Mouse (Mus musculus) hindbrain, embryonic 14.5 days (tissue): ENCODE results near the gene Lhfp. TPM values are rescaled to one million over a fixed set of nuclear protein-coding genes. Genes with fewer than 3 reads are reported as not detected.

Experiments
- ATAC-seq: fragments of 200-750 bp; cut with Nextera tagmentation; 2 replicates; pipeline ENCODE4 v1.8.0; 2017; ENCODE audit warnings: moderate number of reproducible peaks, mild to moderate bottlenecking, moderate TSS enrichment, moderate library complexity; ENCODE audit not compliant: low FRiP score
- DNase-seq: peaks from one replicate; pipeline ENCODE4 v3.0.0-alpha.2; 2015; ENCODE audit warnings: low spot score
- H3K27ac ChIP-seq: fragments of 300-500 bp; sonication (generic); 2 replicates; pipeline ENCODE4 v1.5.1; 2014; ENCODE audit warnings: mild to moderate bottlenecking, moderate library complexity
- H3K27me3 ChIP-seq: fragments of 300-500 bp; sonication (generic); 2 replicates; pipeline ENCODE4 v1.6.1; 2014; ENCODE audit warnings: mild to moderate bottlenecking, low read length, mixed read lengths; ENCODE audit not compliant: control insufficient read depth, insufficient read depth
- H3K36me3 ChIP-seq: fragments of 300-500 bp; sonication (generic); replicated peaks from 2 replicates; pipeline ENCODE4 v1.6.1; 2014; ENCODE audit not compliant: control insufficient read depth, insufficient read depth
- H3K4me1 ChIP-seq: fragments of 300-500 bp; sonication (generic); replicated peaks from 2 replicates; pipeline ENCODE4 v1.6.1; 2014; ENCODE audit warnings: antibody characterized with exemption, low read length, mixed read lengths; ENCODE audit not compliant: control insufficient read depth, insufficient read depth
- H3K4me2 ChIP-seq: fragments of 300-500 bp; sonication (generic); replicated peaks from 2 replicates; pipeline ENCODE4 v1.6.1; 2014; ENCODE audit warnings: mild to moderate bottlenecking, moderate library complexity
- H3K4me3 ChIP-seq: fragments of 300-500 bp; sonication (generic); replicated peaks from 2 replicates; pipeline ENCODE4 v1.5.1; 2014; ENCODE audit warnings: mild to moderate bottlenecking, low read length
- H3K9ac ChIP-seq: fragments of 300-500 bp; sonication (generic); 2 replicates; pipeline ENCODE4 v1.6.1; 2014
- H3K9me3 ChIP-seq: fragments of 300-500 bp; sonication (generic); 2 replicates; pipeline ENCODE4 v1.6.1; 2016; ENCODE audit warnings: low read length; ENCODE audit not compliant: control insufficient read depth
- WGBS: fragments of 180-500 bp; shearing (Covaris S2); extraction: QIAGEN DNeasy Blood & Tissue Kit; methylation state at CpG from one replicate; pipeline ENCODE4 v1.1.7; 2014; 5-methylcytosine and 5-hydroxymethylcytosine counted together
- polyA plus RNA-seq: library from polyadenylated mRNA; unstranded; fragments of >200 nt; fragmentation: Nextera tagmentation; extraction: Ambion mirVana; gene quantifications from 2 replicates; pipeline ENCODE4 v1.2.1, GENCODE M21; 2014

Gene Lhfp
- polyA plus RNA-seq, 1 experiment from 2014 or later: 48.3 TPM

- Histone ChIP-seq H3K9me3 (no peaks in the 10 kb centered on the region), H3K27me3 (no peaks in the 10 kb centered on the region), H3K4me1 (peaks cover 6% of the 10 kb centered on the region; the same call in 1 of the 2 replicates), H3K36me3 (no peaks in the 10 kb centered on the region), H3K4me2 (no peak overlapping the region), H3K27ac (no peak overlapping the region), H3K9ac (no peak overlapping the region), H3K4me3 (no peak overlapping the region)
- DNase-seq (no peak), ATAC-seq (no peak)
- 62% methylated on average over 8 of the region's 8 CpGs for WGBS
Observed at GRCm38 (mm10) chr3:53125495-53125894, 84.2 kb downstream of the Lhfp start.

GRCm38 (mm10) chr3:53138785-53139184, 97.5 kb downstream of the Lhfp start:
- no peaks in the 10 kb centered on the region for H3K36me3 ChIP-seq
- no peak overlapping the region for H3K4me2 ChIP-seq
- no peaks in the 10 kb centered on the region for H3K27me3 ChIP-seq
- no peaks in the 10 kb centered on the region for H3K4me1 ChIP-seq
- H3K9me3 ChIP-seq: 0 out of 2 replicates have a peak, but pooled peaks cover 4% of the 10 kb centered on the region
- H3K27ac ChIP-seq: no peak overlapping the region
- 94% methylated on average over 2 of the region's 2 CpGs for WGBS
- ATAC-seq (no peak), DNase-seq (no peak)
- H3K9ac ChIP-seq: no peak overlapping the region
- H3K4me3 ChIP-seq: no peak overlapping the region

- ATAC-seq (no peak), DNase-seq (no peak)
- no peaks in the 10 kb centered on the region for H3K27me3 ChIP-seq
- no peak overlapping the region for H3K27ac ChIP-seq
- no peak overlapping the region for H3K4me2 ChIP-seq
- H3K9me3 ChIP-seq: 0 out of 2 replicates have a peak, but pooled peaks cover 4% of the 10 kb centered on the region
- H3K4me1 ChIP-seq: no peaks in the 10 kb centered on the region
- H3K9ac ChIP-seq: no peak overlapping the region
- H3K4me3 ChIP-seq: no peak overlapping the region
- no peaks in the 10 kb centered on the region for H3K36me3 ChIP-seq
Observed at GRCm38 (mm10) chr3:53139205-53139604, 97.9 kb downstream of the Lhfp start.

- Histone ChIP-seq H3K4me3 (no peak overlapping the region), H3K36me3 (no peaks in the 10 kb centered on the region), H3K9ac (no peak overlapping the region), H3K27ac (no peak overlapping the region), H3K4me1 (no peaks in the 10 kb centered on the region), H3K27me3 (no peaks in the 10 kb centered on the region), H3K4me2 (no peak overlapping the region), H3K9me3 (0 out of 2 replicates have a peak, but pooled peaks cover 4% of the 10 kb centered on the region)
- ATAC-seq (no peak), DNase-seq (no peak)
- WGBS: 78% methylated on average over 5 of the region's 5 CpGs
Observed at GRCm38 (mm10) chr3:53139642-53140041, 98.3 kb downstream of the Lhfp start.

- H3K4me1 ChIP-seq: no peaks in the 10 kb centered on the region
- no peak for ATAC-seq
- 67% methylated on average over 9 of the region's 9 CpGs for WGBS
Observed at GRCm38 (mm10) chr3:53142528-53142927, 101.2 kb downstream of the Lhfp start.

GRCm38 (mm10) chr3:53145526-53145925, 104.2 kb downstream of the Lhfp start:
- no peak overlapping the region for H3K27ac ChIP-seq
- H3K9me3 ChIP-seq: no peaks in the 10 kb centered on the region
- H3K9ac ChIP-seq: no peak overlapping the region
- no peak overlapping the region for H3K4me3 ChIP-seq
- 54% methylated on average over 2 of the region's 2 CpGs for WGBS
- no peak overlapping the region for H3K4me2 ChIP-seq
- H3K27me3 ChIP-seq: no peaks in the 10 kb centered on the region
- no peaks in the 10 kb centered on the region for H3K36me3 ChIP-seq
- DNase-seq (no peak), ATAC-seq (no peak)
- H3K4me1 ChIP-seq: no peaks in the 10 kb centered on the region

More at GRCm38 (mm10) chr3:53142528-53142927, 101.2 kb downstream of the Lhfp start:
- no peak overlapping the region for H3K4me3 ChIP-seq
- H3K4me2 ChIP-seq: no peak overlapping the region
- no peaks in the 10 kb centered on the region for H3K27me3 ChIP-seq
- no peaks in the 10 kb centered on the region for H3K9me3 ChIP-seq
- H3K9ac ChIP-seq: no peak overlapping the region
- DNase-seq: no peak
- H3K36me3 ChIP-seq: no peaks in the 10 kb centered on the region
- no peak overlapping the region for H3K27ac ChIP-seq

- ATAC-seq (no peak), DNase-seq (no peak)
- H3K27ac ChIP-seq: no peak overlapping the region
- WGBS: 78% methylated on average over 5 of the region's 5 CpGs
- H3K4me1 ChIP-seq: no peaks in the 10 kb centered on the region
- H3K4me2 ChIP-seq: no peak overlapping the region
- H3K4me3 ChIP-seq: no peak overlapping the region
- H3K36me3 ChIP-seq: no peaks in the 10 kb centered on the region
- H3K9ac ChIP-seq: no peak overlapping the region
- no peaks in the 10 kb centered on the region for H3K27me3 ChIP-seq
- H3K9me3 ChIP-seq: no peaks in the 10 kb centered on the region
Observed at GRCm38 (mm10) chr3:53145946-53146345, 104.6 kb downstream of the Lhfp start.

GRCm38 (mm10) chr3:53147001-53147400, 105.7 kb downstream of the Lhfp start:
- no peaks in the 10 kb centered on the region for H3K9me3 ChIP-seq
- DNase-seq: no peak
- no peak overlapping the region for H3K9ac ChIP-seq
- no peaks in the 10 kb centered on the region for H3K27me3 ChIP-seq
- H3K36me3 ChIP-seq: no peaks in the 10 kb centered on the region
- no peak overlapping the region for H3K27ac ChIP-seq
- no peak for ATAC-seq
- WGBS: 94% methylated on average over 5 of the region's 5 CpGs
- no peak overlapping the region for H3K4me2 ChIP-seq
- H3K4me1 ChIP-seq: no peaks in the 10 kb centered on the region
- H3K4me3 ChIP-seq: no peak overlapping the region

GRCm38 (mm10) chr3:53148751-53149150, 107.4 kb downstream of the Lhfp start:
- H3K27ac ChIP-seq: no peak overlapping the region
- no peaks in the 10 kb centered on the region for H3K27me3 ChIP-seq
- no peaks in the 10 kb centered on the region for H3K36me3 ChIP-seq
- DNase-seq (no peak), ATAC-seq (no peak)
- no peak overlapping the region for H3K9ac ChIP-seq
- no peak overlapping the region for H3K4me3 ChIP-seq
- no peak overlapping the region for H3K4me2 ChIP-seq
- 91% methylated on average over 3 of the region's 3 CpGs for WGBS
- no peaks in the 10 kb centered on the region for H3K4me1 ChIP-seq
- peaks cover 7% of the 10 kb centered on the region; the same call in 1 of the 2 replicates for H3K9me3 ChIP-seq
